Mouse (Mus musculus) embryonic facial prominence, embryonic 14.5 days (tissue): ENCODE results near the gene Nodal. TPM values are rescaled to one million over a fixed set of nuclear protein-coding genes. Genes with fewer than 3 reads are reported as not detected.

Experiments used
- ATAC-seq: fragments of 200-750 bp; cut with Nextera tagmentation; 2 replicates; pipeline ENCODE4 v1.8.0; 2017; ENCODE audit warnings: low read depth, moderate number of reproducible peaks, moderate TSS enrichment
- DNase-seq: peaks from one replicate; pipeline ENCODE4 v3.0.0-alpha.2; 2015; ENCODE audit warnings: low spot score
- H3K27ac ChIP-seq: fragments of 300-500 bp; sonication (generic); replicated peaks from 2 replicates; pipeline ENCODE4 v1.5.1; 2014; ENCODE audit warnings: low read depth, mild to moderate bottlenecking, low read length, moderate library complexity
- H3K27me3 ChIP-seq: fragments of 300-500 bp; sonication (generic); replicated peaks from 2 replicates; pipeline ENCODE4 v1.6.1; 2014; ENCODE audit warnings: low read length; ENCODE audit not compliant: control insufficient read depth, insufficient read depth
- H3K36me3 ChIP-seq: fragments of 300-500 bp; sonication (generic); 2 replicates; pipeline ENCODE4 v1.6.1; 2014; ENCODE audit warnings: low read length, mixed read lengths; ENCODE audit not compliant: control insufficient read depth, insufficient read depth
- H3K4me1 ChIP-seq: fragments of 300-500 bp; sonication (generic); 2 replicates; pipeline ENCODE4 v1.6.1; 2014; ENCODE audit warnings: antibody characterized with exemption, low read length; ENCODE audit not compliant: control insufficient read depth, insufficient read depth
- H3K4me2 ChIP-seq: fragments of 300-500 bp; sonication (generic); 2 replicates; pipeline ENCODE4 v1.6.1; 2014; ENCODE audit warnings: low read depth, mild to moderate bottlenecking, low read length, moderate library complexity, mixed read lengths
- H3K4me3 ChIP-seq: fragments of 300-500 bp; sonication (generic); 2 replicates; pipeline ENCODE4 v1.5.1; 2014; ENCODE audit warnings: low read depth, mild to moderate bottlenecking, low read length
- H3K9ac ChIP-seq: fragments of 300-500 bp; sonication (generic); 2 replicates; pipeline ENCODE4 v1.6.1; 2014; ENCODE audit warnings: low read depth, mild to moderate bottlenecking, low read length, moderate library complexity, mixed read lengths
- H3K9me3 ChIP-seq: fragments of 300-500 bp; sonication (generic); 2 replicates; pipeline ENCODE4 v1.6.1; 2016; ENCODE audit warnings: low read length; ENCODE audit not compliant: control insufficient read depth
- WGBS: fragments of 180-500 bp; shearing (Covaris S2); extraction: QIAGEN DNeasy Blood & Tissue Kit; methylation state at CpG from one replicate; pipeline ENCODE4 v1.1.7; 2014; 5-methylcytosine and 5-hydroxymethylcytosine counted together
- polyA plus RNA-seq: library from polyadenylated mRNA; unstranded; fragments of >200 nt; fragmentation: Nextera tagmentation; extraction: Ambion mirVana; gene quantifications from 2 replicates; pipeline ENCODE4 v1.2.1, GENCODE M21; 2014

The Nodal gene
- polyA plus RNA-seq, 1 experiment from 2014 or later: 0.10 TPM

DNA sequence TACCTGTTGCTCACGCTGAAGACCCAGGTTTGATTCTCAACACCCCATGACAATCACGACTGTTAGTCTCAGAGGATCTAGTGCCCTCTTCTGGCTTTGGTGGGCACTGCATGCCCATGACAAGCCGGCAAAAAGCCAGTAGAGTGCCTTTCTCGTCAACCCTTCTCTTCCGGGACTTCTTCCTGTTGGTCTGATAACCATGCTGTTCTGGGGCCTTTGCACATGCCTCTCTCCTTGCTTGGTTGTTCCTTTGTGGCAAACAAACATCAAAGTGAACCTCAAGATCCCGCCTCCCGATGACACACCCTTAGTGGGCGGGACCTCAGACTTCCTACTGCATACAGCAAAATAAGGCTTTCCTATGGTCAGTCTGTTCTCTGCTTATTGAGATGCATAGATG is 48.5 kb downstream of the Nodal start:
- ATAC-seq (no peak), DNase-seq (no peak)
- no peak overlapping the region for H3K4me3 ChIP-seq
- WGBS: 68% methylated on average over 8 of the region's 8 CpGs
- H3K9me3 ChIP-seq: no peaks in the 10 kb centered on the region
- no peak overlapping the region for H3K27ac ChIP-seq
- H3K36me3 ChIP-seq: no peaks in the 10 kb centered on the region
- no peaks in the 10 kb centered on the region for H3K27me3 ChIP-seq
- no peak overlapping the region for H3K9ac ChIP-seq
- no peaks in the 10 kb centered on the region for H3K4me1 ChIP-seq
- H3K4me2 ChIP-seq: no peak overlapping the region

DNA sequence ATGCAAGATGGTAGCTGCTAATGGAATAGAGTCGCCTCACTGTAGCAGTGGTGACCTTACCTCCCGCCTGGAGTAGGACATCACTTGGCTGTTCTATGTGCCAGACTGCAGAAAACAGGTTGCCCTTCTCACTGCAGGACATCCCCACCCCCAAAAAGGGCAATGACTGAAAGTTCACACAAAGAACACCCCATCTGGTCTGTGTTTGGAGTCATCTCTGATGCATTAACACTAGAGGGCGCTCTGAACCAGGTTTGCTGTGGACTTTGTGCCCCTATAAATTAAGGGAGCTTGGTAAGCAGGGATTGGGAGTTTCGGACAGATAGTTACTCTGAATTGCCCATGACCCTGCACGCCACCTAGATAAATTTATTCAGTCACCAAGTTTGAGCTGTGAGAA is 49.1 kb downstream of the Nodal start:
- no peak overlapping the region for H3K27ac ChIP-seq
- no peak overlapping the region for H3K4me3 ChIP-seq
- no peaks in the 10 kb centered on the region for H3K36me3 ChIP-seq
- H3K27me3 ChIP-seq: no peaks in the 10 kb centered on the region
- ATAC-seq: no peak
- no peaks in the 10 kb centered on the region for H3K4me1 ChIP-seq
- no peak overlapping the region for H3K9ac ChIP-seq
- DNase-seq: peak; percentile 69
- WGBS: 28% methylated on average over 5 of the region's 5 CpGs
- H3K9me3 ChIP-seq: no peaks in the 10 kb centered on the region
- no peak overlapping the region for H3K4me2 ChIP-seq

DNA sequence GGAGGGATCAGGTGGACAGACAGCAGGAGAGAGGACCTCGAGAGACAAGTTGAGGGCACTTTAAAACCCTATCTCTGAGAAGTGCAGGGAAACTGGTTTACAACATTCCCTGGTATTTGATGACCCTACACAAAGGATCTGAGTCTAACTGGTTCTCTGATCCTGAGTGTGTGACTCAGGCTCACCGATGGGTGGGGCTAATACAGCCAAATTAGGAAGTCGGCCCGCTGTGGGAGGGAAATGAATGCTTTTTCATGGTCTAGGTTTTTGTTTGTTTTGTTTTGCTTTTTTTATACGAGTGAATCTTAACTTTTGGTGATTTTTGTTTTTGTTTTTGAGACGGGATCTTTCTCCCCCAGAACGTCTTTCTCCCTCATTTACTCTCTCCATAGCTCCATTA is 51.1 kb downstream of the Nodal start:
- no peak overlapping the region for H3K4me2 ChIP-seq
- no peak for DNase-seq
- H3K36me3 ChIP-seq: no peaks in the 10 kb centered on the region
- H3K4me1 ChIP-seq: no peaks in the 10 kb centered on the region
- no peak overlapping the region for H3K4me3 ChIP-seq
- H3K27me3 ChIP-seq: no peaks in the 10 kb centered on the region
- H3K27ac ChIP-seq: no peak overlapping the region
- no peak for ATAC-seq
- H3K9me3 ChIP-seq: no peaks in the 10 kb centered on the region
- no peak overlapping the region for H3K9ac ChIP-seq
- WGBS: 63% methylated on average over 7 of the region's 7 CpGs

- DNase-seq (no peak), ATAC-seq (no peak)
- Histone ChIP-seq H3K27ac (no peak overlapping the region), H3K4me2 (no peak overlapping the region), H3K36me3 (no peaks in the 10 kb centered on the region), H3K4me1 (peaks cover 5% of the 10 kb centered on the region; the same call in 1 of the 2 replicates), H3K27me3 (no peaks in the 10 kb centered on the region), H3K9me3 (no peaks in the 10 kb centered on the region), H3K9ac (no peak overlapping the region), H3K4me3 (no peak overlapping the region)
- WGBS: 81% methylated on average over 3 of the region's 3 CpGs
Observed at GRCm38 (mm10) chr10:61473640-61474039, 55.9 kb downstream of the Nodal start.

DNA sequence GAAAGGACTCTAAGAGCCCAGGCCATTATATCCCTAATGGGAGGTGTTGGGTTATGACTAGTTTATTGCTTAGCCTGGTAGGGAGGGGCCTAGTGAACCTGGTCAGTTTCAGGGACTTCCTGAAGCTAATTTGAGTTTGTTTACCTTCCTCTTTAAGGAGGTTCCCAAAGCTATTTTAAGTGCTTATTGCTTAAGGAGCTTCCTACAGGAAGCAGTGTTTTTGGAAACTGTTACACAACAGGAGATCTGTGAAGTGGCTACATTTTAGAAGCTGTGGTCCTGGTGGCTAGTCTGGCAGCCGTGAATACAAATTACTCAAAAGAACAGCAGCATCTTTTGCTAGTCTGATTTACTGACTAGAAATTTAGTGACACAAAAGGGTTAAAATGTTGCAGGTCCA is 56.6 kb downstream of the Nodal start:
- Histone ChIP-seq H3K4me2 (no peak overlapping the region), H3K27ac (no peak overlapping the region), H3K9me3 (no peaks in the 10 kb centered on the region), H3K9ac (no peak overlapping the region), H3K4me1 (peaks cover 5% of the 10 kb centered on the region; the same call in 1 of the 2 replicates), H3K4me3 (no peak overlapping the region), H3K27me3 (no peaks in the 10 kb centered on the region), H3K36me3 (no peaks in the 10 kb centered on the region)
- no peak for ATAC-seq
- 92% methylated on average over 1 of the region's 1 CpGs for WGBS
- DNase-seq: no peak

Other genes with a start within 250 kb of the Nodal start
- gene Tbata, start 246.0 kb upstream of the Nodal start, polyA plus RNA-seq: 0.29 and 1.2 TPM in 2 replicates
- 7.2 and 7.3 TPM in 2 replicates for gene Adamts14, start 144.5 kb upstream of the Nodal start, polyA plus RNA-seq
- gene Prf1, start 120.1 kb upstream of the Nodal start, polyA plus RNA-seq: 0.14 TPM in 1 of 2 replicates, not detected in the other
- gene Pald1, start 34.4 kb upstream of the Nodal start, polyA plus RNA-seq: 20.7 and 21.1 TPM in 2 replicates
- gene Eif4ebp2, start 34.7 kb downstream of the Nodal start, polyA plus RNA-seq: 43.3 and 46.9 TPM in 2 replicates
- 9.7 TPM in 2 replicates for gene Lrrc20, start 57.8 kb downstream of the Nodal start, polyA plus RNA-seq
- gene Npffr1, start 177.5 kb downstream of the Nodal start, polyA plus RNA-seq: 0.06 and 0.08 TPM in 2 replicates
- 158 and 162 TPM in 2 replicates for gene Ppa1, start 230.6 kb downstream of the Nodal start, polyA plus RNA-seq